25 mouse cellular contexts compared by ENCODE assay signal in genomic region chr3:148501801-148502200, GRCm38 (mm10).
DNase-seq lines count a peak whose midpoint lies in the region; ATAC-seq and TF ChIP-seq lines count a peak whose summit lies in the region.
"Had no signal": no experiment of that assay in that cellular context is flagged by ENCODE, and none has a peak within 500 bp of the region (broad histone marks: within the 10 kb centered on the region; RNA-seq: fewer than 3 reads in every experiment).

No protein-coding gene starts in this region.

- no peak for TF ChIP-seq POLR2A in limb, embryonic 14.5 days (IDR thresholded peaks at IDR 0.05; ENCODE audit: borderline replicate concordance, extremely low read depth, insufficient read depth, insufficient read length)

- WGBS in limb, embryonic 14.5 days = 89% methylated on average over 3 of the region's 3 CpGs
- 97% methylated on average over 3 of the region's 3 CpGs for WGBS in limb, embryonic 10.5 days
- 58% methylated on average over 3 of the region's 3 CpGs for WGBS in limb, embryonic 15.5 days

- no peaks in the 10 kb centered on the region for H3K27me3 ChIP-seq in limb, embryonic 14.5 days (ENCODE audit: control insufficient read depth, insufficient read depth, low read length)
- H3K27me3 ChIP-seq in limb, embryonic 10.5 days (ENCODE audit: low read depth, poor library complexity, severe bottlenecking) = no peaks in the 10 kb centered on the region
- H3K27me3 ChIP-seq in limb, embryonic 15.5 days = no peaks in the 10 kb centered on the region
- H3K27me3 ChIP-seq: embryonic facial prominence, embryonic 12.5 days; forebrain, embryonic 15.5 days; heart, embryonic 13.5 days; midbrain, embryonic 13.5 days had no signal

- no peak for ATAC-seq in limb, embryonic 14.5 days (ENCODE audit: low FRiP score, low read depth)
- peak; percentile 14; the same call in 1 of the 2 replicates for ATAC-seq in limb, embryonic 15.5 days (ENCODE audit: insufficient number of reproducible peaks, low FRiP score, low TSS enrichment, low read depth)
- ATAC-seq: forebrain, embryonic 15.5 days; hindbrain, postnatal 0 days; intestine, postnatal 0 days; midbrain, embryonic 13.5 days had no signal

- H3K9ac ChIP-seq in limb, embryonic 14.5 days (ENCODE audit: low read depth, low read length, severe bottlenecking) = no peak overlapping the region
- H3K9ac ChIP-seq in limb, embryonic 15.5 days = no peak overlapping the region
- H3K9ac ChIP-seq: embryonic facial prominence, embryonic 12.5 days; forebrain, embryonic 15.5 days; heart, embryonic 13.5 days; liver, embryonic 14.5 days; midbrain, embryonic 13.5 days had no signal

- DNase-seq in adrenal gland, postnatal 10 days = peak; percentile 10
- no peak for DNase-seq in adrenal gland, adult 2 months
- peak; percentile 50 for DNase-seq in limb, embryonic 14.5 days (ENCODE audit: low spot score)
- DNase-seq in limb, embryonic 10.5 days (ENCODE audit: low spot score) = no peak
- peak; percentile 10 for DNase-seq in 3T3-L1 (ENCODE audit: low read depth, low spot score)
- no peak for DNase-seq in ovary, postnatal 14 days (ENCODE audit: low spot score)
- DNase-seq: adrenal gland, adult 8-10 months; cerebellum, adult 18-20 months; cerebellum, postnatal 14 days; heart, adult 18-20 months; heart, postnatal 14 days; kidney, postnatal 25 days; right cerebral cortex, postnatal 14 days; spleen, adult 18-20 months; thymus, postnatal 36 days had no signal

- no peak overlapping the region for H3K4me2 ChIP-seq in limb, embryonic 14.5 days (replicated peaks; ENCODE audit: low read depth, low read length, severe bottlenecking)
- no peak overlapping the region for H3K4me2 ChIP-seq in limb, embryonic 15.5 days
- H3K4me2 ChIP-seq: embryonic facial prominence, embryonic 12.5 days; forebrain, embryonic 15.5 days; heart, embryonic 13.5 days; midbrain, embryonic 13.5 days had no signal

- no peak overlapping the region for H3K27ac ChIP-seq in limb, embryonic 14.5 days (replicated peaks; ENCODE audit: low read depth, low read length)
- no peak overlapping the region for H3K27ac ChIP-seq in limb, embryonic 10.5 days
- H3K27ac ChIP-seq in limb, embryonic 15.5 days = peak overlapping the region; percentile 34; the same call in 1 of the 2 replicates
- H3K27ac ChIP-seq: embryonic facial prominence, embryonic 12.5 days; forebrain, embryonic 15.5 days; heart, embryonic 13.5 days; hindbrain, postnatal 0 days; layer of hippocampus, adult 2 months; liver, embryonic 14.5 days; midbrain, embryonic 13.5 days had no signal

- H3K9me3 ChIP-seq in limb, embryonic 14.5 days (ENCODE audit: control insufficient read depth, low read length) = 0 out of 2 replicates have a peak, but pooled peaks cover 3% of the 10 kb centered on the region
- no peaks in the 10 kb centered on the region for H3K9me3 ChIP-seq in limb, embryonic 10.5 days (replicated peaks)
- H3K9me3 ChIP-seq in limb, embryonic 15.5 days = no peaks in the 10 kb centered on the region
- H3K9me3 ChIP-seq: embryonic facial prominence, embryonic 12.5 days; forebrain, embryonic 15.5 days; heart, embryonic 13.5 days; midbrain, embryonic 13.5 days had no signal

- no peak overlapping the region for H3K4me3 ChIP-seq in limb, embryonic 14.5 days (replicated peaks; ENCODE audit: low read length)
- no peak overlapping the region for H3K4me3 ChIP-seq in limb, embryonic 10.5 days
- no peak overlapping the region for H3K4me3 ChIP-seq in limb, embryonic 15.5 days
- H3K4me3 ChIP-seq: embryonic facial prominence, embryonic 12.5 days; erythroblast, embryonic 14.5 days; forebrain, embryonic 15.5 days; heart, embryonic 13.5 days; layer of hippocampus, adult 2 months; midbrain, embryonic 13.5 days had no signal

- H3K4me1 ChIP-seq in limb, embryonic 14.5 days (ENCODE audit: control insufficient read depth, insufficient read depth, low read length) = no peaks in the 10 kb centered on the region
- 0 out of 2 replicates have a peak, but pooled peaks cover 3% of the 10 kb centered on the region for H3K4me1 ChIP-seq in limb, embryonic 10.5 days
- no peaks in the 10 kb centered on the region for H3K4me1 ChIP-seq in limb, embryonic 15.5 days
- H3K4me1 ChIP-seq: embryonic facial prominence, embryonic 12.5 days; forebrain, embryonic 15.5 days; heart, embryonic 13.5 days; midbrain, embryonic 13.5 days had no signal

- no peaks in the 10 kb centered on the region for H3K36me3 ChIP-seq in limb, embryonic 14.5 days (ENCODE audit: control insufficient read depth, insufficient read depth, low read length)
- no peaks in the 10 kb centered on the region for H3K36me3 ChIP-seq in limb, embryonic 10.5 days
- H3K36me3 ChIP-seq in limb, embryonic 15.5 days = no peaks in the 10 kb centered on the region
- H3K36me3 ChIP-seq: embryonic facial prominence, embryonic 12.5 days; forebrain, embryonic 15.5 days; heart, embryonic 13.5 days; midbrain, embryonic 13.5 days had no signal

Comparison
In these comparisons a context has a peak if more than half of its experiments do, and no peak if none do; other contexts are left out.
1. DNase-seq: peak in adrenal gland, postnatal 10 days (single experiment), limb, embryonic 14.5 days (single experiment) and 3T3-L1 (single experiment); none in adrenal gland, adult 2 months (single experiment), limb, embryonic 10.5 days (single experiment) and ovary, postnatal 14 days (single experiment).